Mouse (Mus musculus): ENCODE results near the gene Fuca1.
A peak's percentile ranks its signal among the peaks of the same experiment; 100 is the strongest.

- TF ChIP-seq CTCF (IDR thresholded peaks at IDR 0.05; ENCODE audit: borderline replicate concordance, insufficient read depth, low read length) (no peak), POLR2A (IDR thresholded peaks at IDR 0.05; ENCODE audit: low read depth, low read length) (0 out of 2 replicates have a peak, but pooled peaks have one; percentile 17)
Observed at GRCm38 (mm10) chr4:135876583-135877020, 43.9 kb upstream of the Fuca1 start.

All from embryonic fibroblast, embryonic 13.5 days (primary cell).